Mouse (Mus musculus) cerebellum, adult 2 months (tissue): ENCODE measurements at regions not wholly inside any gene's neighbourhood (a gene's known extent, or its start where the extent isn't known, plus 50 kb on each side); places are given as distances from the start of the nearest gene placed in this dataset.

Source experiments
- CTCF ChIP-seq: fragments of 200-500 bp; IDR thresholded peaks from 2 replicates; pipeline ENCODE4 v1.5.1; 2011; ENCODE audit warnings: low read depth, mild to moderate bottlenecking, control low read depth, low read length, moderate library complexity, borderline replicate concordance; ENCODE audit not compliant: insufficient read depth
- POLR2A ChIP-seq: fragments of 200-500 bp; IDR thresholded peaks from 2 replicates; pipeline ENCODE4 v1.6.1; 2011; ENCODE audit warnings: low read length, control low read depth, borderline replicate concordance; ENCODE audit not compliant: insufficient read depth

DNA sequence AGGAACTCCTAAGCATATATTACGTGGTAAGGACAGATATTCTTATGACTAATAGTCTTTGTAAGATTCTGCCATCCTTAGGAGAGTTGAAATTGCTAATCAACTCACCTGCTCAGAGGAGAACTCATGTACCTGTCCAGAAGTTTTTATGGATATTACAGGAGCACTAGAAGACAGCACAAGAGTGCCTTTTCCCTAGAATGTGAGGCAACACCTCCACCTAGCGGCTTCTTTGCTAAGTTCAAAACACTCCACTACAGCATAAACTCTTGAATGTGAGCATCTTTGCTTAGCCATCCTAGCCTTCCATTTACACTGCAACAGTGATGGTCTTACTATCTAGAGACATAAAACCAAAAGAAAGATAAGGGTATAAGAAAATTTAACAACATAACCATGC is 2913.5 kb upstream of the Gm6569 start:
- no peak for TF ChIP-seq POLR2A
- peak; percentile 38; the same call in 1 of the 2 replicates for TF ChIP-seq CTCF
